Mouse (Mus musculus): ENCODE data around the gene Nacad.

DNA sequence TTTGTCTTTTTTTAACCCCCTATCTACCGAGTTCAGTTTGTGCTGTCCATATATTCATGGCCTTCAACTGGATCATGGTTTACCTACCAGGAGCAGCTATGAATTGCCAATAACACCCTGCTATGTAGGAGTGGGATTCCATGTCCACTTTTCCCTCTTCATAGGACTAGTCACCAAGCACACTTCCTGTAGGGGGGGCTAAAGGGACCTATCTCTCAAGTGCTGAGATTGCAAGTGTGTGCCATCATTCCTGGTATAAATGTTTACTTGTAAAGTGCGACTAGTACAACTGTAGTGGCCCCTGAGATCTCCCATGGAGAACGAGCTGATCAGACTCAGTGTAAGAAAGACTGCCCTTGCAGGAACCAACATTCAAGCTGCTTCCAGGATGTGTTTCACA lies 47.6 kb downstream of the Nacad start:
- no peak for TF ChIP-seq NRF1 (IDR thresholded peaks at IDR 0.05; ENCODE audit: low read depth, low read length)
- TF ChIP-seq EP300 (IDR thresholded peaks at IDR 0.05; ENCODE audit: low read length), result no peak
- TF ChIP-seq CTCF (conservative IDR thresholded peaks at IDR 0.05 in 1 of 2, IDR thresholded peaks at IDR 0.05 in 1 of 2; ENCODE audit: low read depth in 2 of 2, low read length in 2 of 2), result peak in 1 of 2 experiments; percentile 34; a peak in 2 of 4 replicates
- TF ChIP-seq ZC3H11A (IDR thresholded peaks at IDR 0.05; ENCODE audit: low read depth, low read length), result no peak
- TF ChIP-seq MXI1 (IDR thresholded peaks at IDR 0.05; ENCODE audit: low read depth, low read length), result no peak
- TF ChIP-seq ETS1 (conservative IDR thresholded peaks at IDR 0.05; ENCODE audit: low read depth, low read length), result no peak
- no peak for TF ChIP-seq TCF12 (IDR thresholded peaks at IDR 0.05; ENCODE audit: low read depth, low read length)
- TF ChIP-seq JUND (conservative IDR thresholded peaks at IDR 0.05; ENCODE audit: low read depth, low read length), result no peak
- TF ChIP-seq POLR2A (IDR thresholded peaks at IDR 0.05; ENCODE audit: low read depth, low read length), result no peak
